Mouse (Mus musculus): ENCODE data around the gene Osbpl2.

The Osbpl2 gene

GRCm38 (mm10) chr2:180184752-180185109, 65.6 kb downstream of the Osbpl2 start:
- in situ Hi-C loops (cut with MboI; ENCODE audit: low pct_unique_long_range_greater_than_20kb in 1 of 2, low sequenced_read_pairs in 2 of 2, unreplicated experiment in 1 of 2): loop anchor here in 1 of 2 experiments (5.0 kb wide), 1 partner anchor 68 kb away; no protein-coding TSS in a partner anchor

- in situ Hi-C loops (cut with MboI; ENCODE audit: low pct_unique_long_range_greater_than_20kb in 1 of 2, low sequenced_read_pairs in 2 of 2, unreplicated experiment in 1 of 2): no loop called here
Measured at GRCm38 (mm10) chr2:180185686-180186085, 66.6 kb downstream of the Osbpl2 start.

GRCm38 (mm10) chr2:180187362-180187761, 68.3 kb downstream of the Osbpl2 start:
- in situ Hi-C loops (cut with MboI; ENCODE audit: low pct_unique_long_range_greater_than_20kb in 1 of 2, low sequenced_read_pairs in 2 of 2, unreplicated experiment in 1 of 2): no loop called here

- in situ Hi-C loops (cut with MboI; ENCODE audit: low pct_unique_long_range_greater_than_20kb in 1 of 2, low sequenced_read_pairs in 2 of 2, unreplicated experiment in 1 of 2): no loop called here
Measured at GRCm38 (mm10) chr2:180196610-180197322, 77.7 kb downstream of the Osbpl2 start.

- in situ Hi-C loops (cut with MboI; ENCODE audit: low pct_unique_long_range_greater_than_20kb in 1 of 2, low sequenced_read_pairs in 2 of 2, unreplicated experiment in 1 of 2): no loop called here
Measured at GRCm38 (mm10) chr2:180197323-180198037, 78.4 kb downstream of the Osbpl2 start.

- in situ Hi-C loops (cut with MboI; ENCODE audit: low pct_unique_long_range_greater_than_20kb in 1 of 2, low sequenced_read_pairs in 2 of 2, unreplicated experiment in 1 of 2): no loop called here
Measured at GRCm38 (mm10) chr2:180198782-180199181, 79.7 kb downstream of the Osbpl2 start.

GRCm38 (mm10) chr2:180200681-180201080, 81.6 kb downstream of the Osbpl2 start:
- in situ Hi-C loops (cut with MboI; ENCODE audit: low pct_unique_long_range_greater_than_20kb in 1 of 2, low sequenced_read_pairs in 2 of 2, unreplicated experiment in 1 of 2): no loop called here

- in situ Hi-C loops (cut with MboI; ENCODE audit: low pct_unique_long_range_greater_than_20kb in 1 of 2, low sequenced_read_pairs in 2 of 2, unreplicated experiment in 1 of 2): no loop called here
Measured at GRCm38 (mm10) chr2:180201303-180201702, 82.2 kb downstream of the Osbpl2 start.

- in situ Hi-C loops (cut with MboI; ENCODE audit: low pct_unique_long_range_greater_than_20kb in 1 of 2, low sequenced_read_pairs in 2 of 2, unreplicated experiment in 1 of 2): no loop called here
Measured at GRCm38 (mm10) chr2:180202263-180202662, 83.2 kb downstream of the Osbpl2 start.

GRCm38 (mm10) chr2:180202805-180203204, 83.7 kb downstream of the Osbpl2 start:
- in situ Hi-C loops (cut with MboI; ENCODE audit: low pct_unique_long_range_greater_than_20kb in 1 of 2, low sequenced_read_pairs in 2 of 2, unreplicated experiment in 1 of 2): no loop called here

- in situ Hi-C loops (cut with MboI; ENCODE audit: low pct_unique_long_range_greater_than_20kb in 1 of 2, low sequenced_read_pairs in 2 of 2, unreplicated experiment in 1 of 2): no loop called here
Measured at GRCm38 (mm10) chr2:180204501-180204900, 85.4 kb downstream of the Osbpl2 start.

- in situ Hi-C loops (cut with MboI; ENCODE audit: low pct_unique_long_range_greater_than_20kb in 1 of 2, low sequenced_read_pairs in 2 of 2, unreplicated experiment in 1 of 2): no loop called here
Measured at GRCm38 (mm10) chr2:180205083-180205955, 86.2 kb downstream of the Osbpl2 start.

- in situ Hi-C loops (cut with MboI; ENCODE audit: low pct_unique_long_range_greater_than_20kb in 1 of 2, low sequenced_read_pairs in 2 of 2, unreplicated experiment in 1 of 2): no loop called here
Measured at GRCm38 (mm10) chr2:180205956-180206280, 86.8 kb downstream of the Osbpl2 start.

- in situ Hi-C loops (cut with MboI; ENCODE audit: low pct_unique_long_range_greater_than_20kb in 1 of 2, low sequenced_read_pairs in 2 of 2, unreplicated experiment in 1 of 2): no loop called here
Measured at GRCm38 (mm10) chr2:180207840-180208239, 88.7 kb downstream of the Osbpl2 start.

- in situ Hi-C loops (cut with MboI; ENCODE audit: low pct_unique_long_range_greater_than_20kb in 1 of 2, low sequenced_read_pairs in 2 of 2, unreplicated experiment in 1 of 2): no loop called here
Measured at GRCm38 (mm10) chr2:180208976-180209375, 89.9 kb downstream of the Osbpl2 start.

- in situ Hi-C loops (cut with MboI; ENCODE audit: low pct_unique_long_range_greater_than_20kb in 1 of 2, low sequenced_read_pairs in 2 of 2, unreplicated experiment in 1 of 2): loop anchor here (5.0 kb wide), 1 partner anchor 40 kb away; no protein-coding TSS in a partner anchor
Measured at GRCm38 (mm10) chr2:180212255-180212654, 93.1 kb downstream of the Osbpl2 start.
